Mouse (Mus musculus): ENCODE measurements at regions not wholly inside any gene's neighbourhood (a gene's known extent, or its start where the extent isn't known, plus 50 kb on each side); places are given as distances from the start of the nearest gene placed in this dataset.

- no peak for TF ChIP-seq CTCF (IDR thresholded peaks at IDR 0.05; ENCODE audit: low read depth)
- TF ChIP-seq EP300 (IDR thresholded peaks at IDR 0.05; ENCODE audit: low read depth): no peak
Measured at GRCm38 (mm10) chr2:106529247-106529646, 163.8 kb upstream of the Mpped2 start.
